Mouse (Mus musculus): ENCODE measurements around the gene Olfr490. TPM values are rescaled to one million over a fixed set of nuclear protein-coding genes. Genes with fewer than 3 reads are reported as not detected.

Olfr490 gene
- not detected in 2 replicates for polyA plus RNA-seq (2012; rRNA removed)

DNA sequence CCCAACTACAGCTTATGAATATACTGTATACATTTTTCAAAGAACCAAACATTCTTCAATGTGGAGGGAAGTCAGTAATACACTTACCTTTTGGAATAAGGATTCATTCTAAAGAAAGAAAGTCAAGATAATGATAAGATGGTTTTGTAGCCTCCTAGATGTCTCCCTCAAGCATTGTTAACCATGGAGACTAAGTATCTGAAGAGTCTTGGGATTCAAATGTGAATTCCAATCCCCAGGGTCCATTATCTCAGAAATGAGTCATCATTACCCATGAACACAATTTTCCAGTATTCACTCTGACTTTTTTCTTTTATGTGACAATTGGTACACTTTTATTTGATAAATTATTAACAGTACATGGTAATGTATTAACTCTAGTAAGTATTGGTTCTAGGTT is at the start of gene Olfr490:
Gene Olfr490, minus strand, starts transcription at position 101 of the 400 bp plus-strand sequence.

GRCm38 (mm10) chr7:108323574-108323973 is 34.8 kb upstream of the Olfr490 start, which contains the start of gene Olfr492:
Gene Olfr492, minus strand, starts transcription at chr7:108323674.

DNA sequence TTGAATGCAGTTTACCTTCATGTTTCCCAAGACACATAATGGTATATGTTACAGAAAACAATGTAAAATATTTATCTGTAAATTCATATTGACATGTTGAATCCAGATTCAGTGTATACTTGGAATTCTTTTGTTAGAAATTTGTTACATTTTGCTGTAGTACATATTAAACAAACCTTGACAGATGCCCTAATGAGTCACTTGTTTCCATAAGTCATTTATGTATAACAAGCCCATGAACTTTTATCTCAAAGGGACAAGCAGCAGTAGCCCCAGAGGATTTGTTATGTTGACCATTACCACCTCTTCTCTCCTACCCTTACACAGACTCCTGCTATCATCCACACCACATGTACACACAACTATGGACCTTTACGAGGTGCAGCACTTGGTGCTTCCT is 24.4 kb upstream of the Olfr490 start, which contains the start of gene Olfr491:
Gene Olfr491, plus strand, starts transcription at position 301 of the 400 bp plus-strand sequence.

DNA sequence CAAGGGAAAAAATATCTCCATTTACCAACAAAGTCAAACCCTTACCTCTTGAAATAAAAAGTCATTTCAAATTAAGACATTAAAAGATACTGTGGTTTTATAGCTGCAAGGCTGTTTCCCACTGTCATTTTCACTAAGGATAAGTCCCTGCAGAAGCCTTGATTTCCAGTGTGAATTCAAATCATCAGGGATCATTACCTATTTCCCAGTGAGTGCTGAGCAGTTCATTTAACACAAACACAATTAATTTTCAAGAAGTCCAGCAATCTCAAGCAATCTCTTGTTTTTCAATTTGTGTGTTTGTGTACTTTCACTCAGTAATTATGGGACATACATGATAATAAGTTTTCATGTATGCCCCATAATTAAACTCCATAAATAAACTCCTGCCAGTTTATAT is 30.5 kb downstream of the Olfr490 start, which contains the start of gene Olfr488:
Gene Olfr488, minus strand, starts transcription at position 101 of the 400 bp plus-strand sequence.

Other genes with a start within 250 kb of the Olfr490 start
- not detected in 2 replicates for gene Olfr479, start 238.2 kb downstream of the Olfr490 start, polyA plus RNA-seq (2012; rRNA removed)
- not detected in 2 replicates for gene Olfr480, start 221.6 kb downstream of the Olfr490 start, polyA plus RNA-seq (2012; rRNA removed)
- not detected in 2 replicates for gene Olfr481, start 209.1 kb downstream of the Olfr490 start, polyA plus RNA-seq (2012; rRNA removed)
- 0.01 TPM in 1 of 2 replicates, not detected in the other for gene Olfr482, start 191.3 kb downstream of the Olfr490 start, polyA plus RNA-seq (2012; rRNA removed)
- not detected in 2 replicates for gene Olfr483, start 188.1 kb downstream of the Olfr490 start, polyA plus RNA-seq (2012; rRNA removed)
- gene Olfr484, start 161.5 kb downstream of the Olfr490 start, polyA plus RNA-seq (2012; rRNA removed), result not detected in 2 replicates
- not detected in 2 replicates for gene Olfr485, start 129.1 kb downstream of the Olfr490 start, polyA plus RNA-seq (2012; rRNA removed)
- not detected in 2 replicates for gene Olfr486, start 116.2 kb downstream of the Olfr490 start, polyA plus RNA-seq (2012; rRNA removed)
- gene Olfr487, start 74.3 kb downstream of the Olfr490 start, polyA plus RNA-seq (2012; rRNA removed), result not detected in 2 replicates
- gene Olfr488, start 30.6 kb downstream of the Olfr490 start, polyA plus RNA-seq (2012; rRNA removed), result not detected in 2 replicates
- gene Olfr491, start 24.5 kb upstream of the Olfr490 start, polyA plus RNA-seq (2012; rRNA removed), result not detected in 2 replicates
- gene Olfr492, start 34.7 kb upstream of the Olfr490 start, polyA plus RNA-seq (2012; rRNA removed), result not detected in 2 replicates
- gene Olfr493, start 58.0 kb upstream of the Olfr490 start, polyA plus RNA-seq (2012; rRNA removed), result not detected in 2 replicates
- not detected in 2 replicates for gene Olfr494, start 76.4 kb upstream of the Olfr490 start, polyA plus RNA-seq (2012; rRNA removed)
- not detected in 2 replicates for gene Olfr495, start 104.2 kb upstream of the Olfr490 start, polyA plus RNA-seq (2012; rRNA removed)
- gene Olfr497, start 131.5 kb upstream of the Olfr490 start, polyA plus RNA-seq (2012; rRNA removed), result not detected in 2 replicates
- not detected in 2 replicates for gene Olfr498, start 176.4 kb upstream of the Olfr490 start, polyA plus RNA-seq (2012; rRNA removed)
- gene Olfr502, start 236.1 kb upstream of the Olfr490 start, polyA plus RNA-seq (2012; rRNA removed), result not detected in 2 replicates